Mouse (Mus musculus) layer of hippocampus, adult 2 months (tissue): ENCODE results near the gene Sh2b2. TPM values are rescaled to one million over a fixed set of nuclear protein-coding genes. Genes with fewer than 3 reads are reported as not detected.
"Not testable (repeated sequence)": the region's sequence is repeated elsewhere in the genome, so short reads cannot be mapped to it uniquely, and the experiment has no call there.

Source experiments
- DNase-seq, 2 experiments: peaks; one replicate each; pipeline ENCODE4 v3.0.0; 2022; ENCODE audit warnings: low spot score in 2 of 2
- H3K27ac ChIP-seq: fragments of 200-600 bp; 2 replicates; pipeline ENCODE4 v1.8.1; 2022
- H3K4me3 ChIP-seq: fragments of 200-600 bp; 2 replicates; pipeline ENCODE4 v1.8.1; 2022; ENCODE audit warnings: mild to moderate bottlenecking
- CTCF ChIP-seq: fragments of 200-600 bp; conservative IDR thresholded peaks from 2 replicates; pipeline ENCODE4 v1.8.1; 2022; ENCODE audit warnings: antibody characterized with exemption, mild to moderate bottlenecking, moderate library complexity
- total RNA-seq, 2 experiments: library from RNA; stranded (reverse); gene quantifications; 2 replicates each; pipeline ENCODE4 v1.2.3; 2021

The Sh2b2 gene
- total RNA-seq, 2 experiments from 2014 or later = 4.5 to 4.6 TPM

DNA sequence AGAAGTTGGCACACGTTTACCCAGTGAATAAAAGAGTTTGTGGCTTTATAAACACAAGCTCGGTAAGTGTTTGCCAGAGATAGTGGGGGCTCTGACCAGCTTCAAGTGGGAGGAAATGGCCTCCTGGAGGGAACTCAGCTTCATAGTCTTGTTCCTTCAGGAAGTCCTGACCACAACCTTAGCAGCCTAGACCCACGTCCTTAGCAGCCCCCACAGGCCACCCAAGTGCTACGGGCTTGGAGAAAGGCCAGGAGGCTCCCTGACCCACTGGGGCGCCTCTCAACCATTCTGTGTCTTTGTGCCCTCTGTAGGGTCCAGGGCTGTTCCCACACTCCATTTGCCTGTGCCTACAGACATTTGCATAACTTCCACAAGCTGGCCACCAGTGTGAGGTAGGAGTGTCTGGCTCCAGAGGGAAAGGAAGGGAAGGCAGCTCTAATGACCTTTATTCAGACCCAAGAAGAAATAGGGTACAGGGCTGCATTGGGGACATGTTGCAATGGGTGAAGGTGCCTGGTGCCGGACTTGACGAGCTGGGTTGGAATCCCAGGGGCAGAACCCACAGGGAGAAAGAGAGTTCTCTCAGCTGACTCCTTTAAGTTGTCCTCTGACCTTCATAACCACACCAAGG, 20.0 kb downstream of the Sh2b2 start:
- H3K27ac ChIP-seq = no peak overlapping the region
- no peak for TF ChIP-seq CTCF
- no peak for DNase-seq
- H3K4me3 ChIP-seq = no peak overlapping the region

DNA sequence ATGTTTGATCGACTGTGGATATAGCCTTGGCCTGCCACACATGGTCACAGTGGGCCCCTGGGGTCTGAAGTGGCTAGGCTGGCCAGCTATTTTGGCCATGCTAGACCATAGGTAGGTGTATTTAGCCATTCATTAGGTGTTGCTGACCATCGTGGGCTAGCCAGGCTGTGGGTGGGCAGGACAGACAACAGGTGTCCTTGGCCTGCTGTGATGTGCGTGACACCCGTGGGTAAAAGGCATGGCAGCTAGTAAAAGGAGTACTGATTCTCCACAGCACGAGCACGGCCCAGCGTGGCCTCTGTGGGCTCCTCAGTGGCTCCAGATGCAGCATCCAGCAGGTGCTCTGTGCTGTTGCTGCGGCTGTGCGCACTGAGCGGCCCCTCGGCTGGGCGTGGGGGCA, 27.8 kb downstream of the Sh2b2 start:
- no peak for DNase-seq
- no peak overlapping the region for H3K4me3 ChIP-seq
- TF ChIP-seq CTCF = no peak
- H3K27ac ChIP-seq = no peak overlapping the region

DNA sequence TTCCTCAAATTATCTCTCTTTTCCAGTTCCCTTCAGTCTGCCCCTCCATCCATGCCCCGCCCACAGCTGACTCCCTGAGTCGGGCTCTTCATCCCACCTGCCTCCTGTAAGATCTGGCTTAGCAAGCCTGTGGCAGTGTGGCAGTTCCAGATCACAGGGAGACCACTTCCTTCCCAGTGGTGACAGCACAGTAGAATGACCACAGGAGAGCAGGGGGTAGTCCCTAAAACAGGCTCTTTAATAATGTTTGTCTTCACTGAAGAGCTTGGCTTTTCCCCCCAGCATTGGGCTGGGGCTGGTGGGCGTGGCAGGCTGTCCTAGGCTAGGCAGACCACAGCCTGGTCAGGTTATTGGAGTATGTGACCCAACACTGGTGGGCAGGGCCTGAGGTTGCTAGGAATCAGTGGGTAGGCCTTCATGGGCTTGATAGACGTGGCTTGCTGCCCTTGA, 28.4 kb downstream of the Sh2b2 start:
- Histone ChIP-seq H3K27ac (no peak overlapping the region), H3K4me3 (no peak overlapping the region)
- DNase-seq = no peak
- no peak for TF ChIP-seq CTCF

DNA sequence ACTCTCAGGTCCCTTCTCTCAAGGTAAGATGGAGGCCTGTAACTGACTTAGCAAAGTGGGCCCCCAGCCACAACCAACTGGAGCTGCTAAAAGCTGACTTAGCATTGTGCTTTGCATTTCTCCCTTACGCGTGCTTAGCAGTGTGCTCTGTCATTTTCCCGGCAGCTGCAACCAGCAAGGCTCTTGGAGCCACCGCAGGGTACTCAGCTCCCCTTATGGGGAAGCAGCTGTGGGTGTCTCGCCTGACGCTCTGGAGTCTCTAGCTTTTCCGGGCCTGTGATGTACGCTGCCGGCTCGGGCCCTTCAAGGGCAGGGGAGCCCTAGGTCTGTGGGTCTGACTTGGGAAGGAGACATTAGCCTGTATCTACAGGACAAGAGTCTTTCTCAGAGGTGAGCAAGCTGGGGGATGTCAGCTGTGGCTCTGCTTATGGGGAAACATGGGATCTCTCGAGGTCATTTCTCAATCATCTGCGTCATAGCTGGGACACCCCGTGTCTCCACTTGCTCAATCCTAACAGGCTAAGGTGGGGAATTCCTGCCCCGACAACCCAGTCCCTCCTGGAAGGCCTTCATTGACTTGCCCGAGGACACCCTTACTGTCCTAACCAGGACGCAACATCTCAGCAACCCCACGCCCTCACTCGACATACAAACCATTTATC, 29.2 kb downstream of the Sh2b2 start:
- no peak for TF ChIP-seq CTCF
- Histone ChIP-seq H3K27ac (no peak overlapping the region), H3K4me3 (no peak overlapping the region)
- DNase-seq = no peak

DNA sequence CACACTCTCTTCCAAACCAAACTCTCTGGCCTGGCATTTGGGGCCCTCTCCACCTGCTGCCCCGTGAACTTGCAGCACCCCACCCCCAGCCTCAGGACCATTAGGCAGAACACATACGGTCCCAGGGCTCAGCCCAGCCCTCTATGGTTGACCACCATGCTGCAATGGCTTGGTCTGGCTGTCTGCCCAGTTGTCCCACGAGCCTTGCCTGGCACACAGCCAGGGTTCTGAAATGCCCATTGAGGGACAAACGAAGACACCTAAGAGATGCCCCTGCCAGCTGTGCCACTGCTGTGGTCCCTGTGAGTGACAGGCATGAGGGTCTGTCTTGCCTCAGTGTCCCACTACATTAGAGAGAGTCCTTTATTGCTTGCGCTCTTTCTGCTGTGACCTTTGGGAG, 30.4 kb downstream of the Sh2b2 start:
- TF ChIP-seq CTCF = no peak
- H3K4me3 ChIP-seq = no peak overlapping the region
- H3K27ac ChIP-seq = no peak overlapping the region
- no peak for DNase-seq

DNA sequence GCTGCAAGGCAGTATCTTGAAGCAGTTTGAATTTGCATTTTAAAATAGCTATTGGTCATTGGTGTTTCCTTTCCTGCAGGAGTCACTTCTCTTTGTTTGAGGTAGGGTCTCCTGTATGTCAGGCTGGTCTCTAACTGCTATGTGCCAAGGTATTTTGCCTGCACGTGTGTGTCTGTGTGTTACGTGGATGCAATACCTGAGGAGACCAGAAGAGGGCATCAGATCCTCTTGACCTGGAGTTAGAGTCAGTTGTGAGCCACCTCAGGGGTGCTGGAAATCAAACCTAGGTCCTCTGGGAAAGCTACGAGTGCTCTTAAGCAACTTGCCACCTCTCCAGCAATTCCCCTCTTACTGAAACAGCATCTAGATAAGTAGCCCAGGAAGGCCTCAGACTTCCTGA, 31.1 kb downstream of the Sh2b2 start:
- no peak for DNase-seq
- H3K27ac ChIP-seq = no peak overlapping the region
- H3K4me3 ChIP-seq = no peak overlapping the region
- peak; percentile 59 for TF ChIP-seq CTCF

DNA sequence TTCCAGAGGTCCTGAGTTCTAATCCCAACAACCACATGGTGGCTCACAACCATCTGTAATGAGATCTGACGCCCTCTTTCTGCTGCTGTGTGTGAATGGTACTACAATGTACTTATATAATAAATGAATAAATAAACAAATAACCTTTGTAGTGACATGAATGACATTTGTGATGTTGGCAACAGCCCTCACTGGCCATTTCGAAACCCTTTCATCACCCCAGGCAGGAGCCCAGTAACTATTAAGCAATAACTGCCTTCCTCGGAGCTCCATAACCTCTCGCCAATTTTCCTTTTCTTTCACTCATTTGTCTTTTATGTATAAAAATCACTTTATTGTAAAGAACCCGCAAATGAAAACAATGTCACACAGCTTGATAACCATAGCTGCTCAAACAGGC, 32.6 kb downstream of the Sh2b2 start:
- Histone ChIP-seq H3K4me3 (no peak overlapping the region), H3K27ac (no peak overlapping the region)
- DNase-seq = no peak
- no peak for TF ChIP-seq CTCF

DNA sequence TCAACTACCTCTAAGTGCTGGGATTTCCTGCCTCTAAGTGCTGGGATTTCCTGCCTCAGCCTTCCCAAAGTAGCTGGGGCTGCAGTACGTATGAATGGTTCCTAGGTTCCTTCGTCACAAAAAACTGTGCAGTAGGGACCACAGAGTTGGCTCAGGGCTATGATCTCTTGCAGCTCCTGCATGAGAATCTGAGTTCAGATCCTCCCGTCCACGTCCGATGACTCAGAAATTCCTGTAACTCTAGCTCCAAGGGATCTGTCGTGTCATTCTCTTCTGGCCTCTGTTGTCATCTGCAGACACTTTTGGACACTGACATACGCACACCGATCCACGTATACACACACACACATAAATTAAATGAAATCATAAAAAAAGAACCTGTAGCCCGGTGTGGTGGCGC, 33.6 kb downstream of the Sh2b2 start:
- DNase-seq = no peak
- no peak overlapping the region for H3K4me3 ChIP-seq
- no peak for TF ChIP-seq CTCF
- no peak overlapping the region for H3K27ac ChIP-seq

DNA sequence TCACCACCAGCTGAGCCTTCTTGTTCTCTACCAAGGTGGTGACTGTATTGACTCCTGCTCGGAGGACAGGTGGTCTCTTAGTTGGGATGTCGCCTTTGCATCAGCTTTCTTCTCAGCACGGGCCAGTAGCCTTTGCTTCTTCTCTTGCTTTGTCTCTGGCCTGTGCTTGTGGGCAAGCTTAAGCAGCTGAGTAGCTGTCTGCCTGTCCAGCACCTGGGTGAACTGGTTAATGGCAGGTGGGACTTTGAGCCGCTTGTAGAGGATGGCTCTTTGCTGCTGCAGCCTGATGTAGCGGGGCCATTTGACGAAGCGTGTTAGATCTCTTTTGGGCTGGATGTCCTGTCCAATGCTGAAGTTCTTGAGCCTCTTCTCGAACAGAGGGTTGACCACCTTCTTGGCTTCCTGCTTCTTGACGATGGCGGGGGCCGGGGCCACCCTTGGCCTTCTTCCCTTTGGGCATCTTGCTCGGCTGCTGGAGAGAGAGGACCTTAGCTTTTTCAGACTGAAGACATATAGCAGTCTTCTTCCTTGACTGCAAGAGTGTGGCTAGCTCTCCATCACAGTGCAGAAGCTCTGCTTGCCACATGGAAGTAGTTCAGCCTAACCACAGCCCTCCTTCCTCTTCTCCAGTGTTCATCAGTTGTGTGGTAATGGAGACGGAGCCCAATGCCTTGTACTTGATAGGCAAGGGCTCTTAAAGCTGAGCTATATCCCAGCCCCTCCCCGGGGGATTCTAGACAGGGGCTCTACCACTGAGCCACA, 34.8 kb downstream of the Sh2b2 start:
- H3K27ac ChIP-seq = not testable (repeated sequence)

DNA sequence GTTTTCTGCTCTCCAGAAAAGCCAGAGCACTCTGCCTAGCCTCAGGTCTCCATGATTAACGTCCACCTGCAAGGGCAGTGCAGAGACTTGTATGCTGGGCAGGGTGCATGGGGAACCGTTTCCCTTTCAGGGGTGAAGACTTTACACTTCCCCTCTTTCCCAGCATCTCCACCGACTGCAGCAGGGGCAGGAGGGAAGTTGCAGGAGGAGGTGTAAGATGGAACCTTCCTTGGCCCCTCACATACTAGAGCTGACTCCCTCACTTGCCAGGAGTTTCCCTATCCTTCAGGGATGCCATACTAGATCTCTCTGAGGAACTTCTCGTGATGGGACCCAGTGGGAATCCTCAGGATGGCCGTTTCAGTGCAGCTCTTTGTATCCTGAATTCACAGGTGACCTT, 35.8 kb downstream of the Sh2b2 start:
- no peak for TF ChIP-seq CTCF
- no peak for DNase-seq
- Histone ChIP-seq H3K27ac (no peak overlapping the region), H3K4me3 (no peak overlapping the region)

More for the DNA sequence above, 34.8 kb downstream of the Sh2b2 start:
- not testable (repeated sequence) for H3K4me3 ChIP-seq, DNase-seq

DNA sequence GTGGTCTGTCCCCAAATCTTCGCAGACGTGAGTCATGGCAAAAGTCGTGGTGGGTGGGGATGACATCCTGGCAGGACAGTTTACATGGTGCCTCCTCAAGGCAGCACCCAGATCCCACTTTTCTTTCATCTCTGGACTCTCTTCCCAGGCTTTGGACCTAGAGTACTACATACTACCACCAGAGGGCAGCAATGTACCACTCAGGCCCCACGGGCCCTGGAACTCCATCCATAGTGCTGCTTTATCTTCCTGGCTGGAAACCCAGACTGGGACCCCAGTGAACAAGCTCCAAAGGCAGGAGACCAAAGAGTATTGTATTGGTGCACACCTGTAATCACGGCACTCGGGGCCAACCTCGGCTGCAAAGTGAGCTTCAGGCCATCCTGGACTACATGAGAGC, 44.5 kb downstream of the Sh2b2 start:
- DNase-seq = peak; percentile 63 to 76
- TF ChIP-seq CTCF = peak; percentile 96
- Histone ChIP-seq H3K4me3 (no peak overlapping the region), H3K27ac (no peak overlapping the region)

DNA sequence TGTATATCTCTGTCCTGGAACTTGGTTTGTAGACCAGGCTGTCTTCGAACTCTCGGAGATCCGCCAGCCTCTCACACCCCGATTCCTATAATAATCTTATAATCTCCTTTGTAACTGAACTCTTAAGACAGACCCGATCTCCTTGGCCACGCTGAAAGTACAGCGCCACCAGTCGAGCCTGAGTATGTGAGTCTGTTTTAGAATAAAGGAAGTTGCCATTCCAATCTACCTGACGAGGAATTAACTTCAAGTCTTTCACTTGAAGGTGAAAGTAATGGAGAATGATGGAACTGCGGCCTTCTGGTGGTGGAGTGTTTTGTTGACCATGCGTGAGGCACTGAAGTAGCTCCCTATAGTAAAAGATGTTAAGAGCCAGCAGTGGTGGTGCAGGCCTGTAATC, 46.8 kb downstream of the Sh2b2 start:
- Histone ChIP-seq H3K4me3 (peak overlapping the region; percentile 91), H3K27ac (peak overlapping the region; percentile 93)
- TF ChIP-seq CTCF = peak; percentile 29; the same call in 1 of the 2 replicates
- DNase-seq = no peak

DNA sequence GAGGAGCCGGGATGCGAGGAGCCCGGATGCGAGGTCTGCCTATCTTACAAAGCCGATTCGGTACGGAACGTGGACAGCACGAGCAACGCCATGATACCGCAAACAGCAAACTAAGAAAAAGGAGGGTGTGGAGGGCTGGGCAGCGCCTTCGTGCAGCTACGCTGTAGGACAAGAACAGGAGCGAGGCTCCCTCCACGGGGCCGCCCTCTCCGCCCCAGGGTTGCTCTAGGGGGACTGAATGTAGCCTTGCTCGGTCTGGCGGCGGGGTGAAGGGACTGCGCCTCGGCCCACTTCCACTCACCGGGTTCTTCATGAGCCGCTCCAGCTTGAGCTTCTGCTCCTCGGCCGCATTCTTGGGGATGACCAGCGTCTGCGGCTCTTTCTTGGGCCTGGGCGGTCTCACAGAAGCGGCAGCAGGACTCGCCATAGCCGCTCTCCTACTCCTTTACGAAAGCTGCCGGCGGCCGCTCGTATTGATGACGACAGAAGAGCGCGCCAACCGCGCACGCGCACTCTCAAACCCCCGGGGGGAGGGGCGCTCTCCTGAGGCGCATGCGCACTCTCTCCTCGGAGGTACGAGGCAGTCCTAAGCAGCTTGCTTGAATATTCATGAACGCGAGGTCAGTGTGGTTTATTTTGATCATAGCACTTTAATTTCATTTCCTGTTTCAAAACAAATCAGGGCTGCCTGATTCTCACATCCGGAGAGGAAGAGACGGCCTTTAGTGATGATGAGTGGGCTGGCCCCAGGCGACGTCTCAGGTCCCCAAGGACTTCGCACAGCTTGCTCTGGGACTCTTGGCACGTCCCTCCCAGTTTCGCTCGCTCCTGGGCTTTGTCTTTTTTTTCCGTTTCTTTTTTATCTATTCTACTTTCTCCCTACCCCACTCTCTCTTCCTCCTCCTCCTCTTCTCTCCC, 47.6 kb downstream of the Sh2b2 start, which contains the start of gene Prkrip1:
Gene Prkrip1 (minus strand): TSS at position 490 of the 918 bp plus-strand sequence.
- Histone ChIP-seq H3K4me3 (peak within 1 kb of the TSS; percentile 91), H3K27ac (peak within 1 kb of the TSS; percentile 93)
- DNase-seq = peak; percentile 94 to 95
- no peak for TF ChIP-seq CTCF
